Mouse (Mus musculus) limb, embryonic 11.5 days (tissue): ENCODE results near the gene Gda. TPM values are rescaled to one million over a fixed set of nuclear protein-coding genes. Genes with fewer than 3 reads are reported as not detected.

Experiments
- ATAC-seq: fragments of 200-750 bp; cut with Nextera tagmentation; 2 replicates; pipeline ENCODE4 v1.8.0; 2017; ENCODE audit warnings: low read depth; ENCODE audit not compliant: insufficient number of reproducible peaks, low FRiP score, low TSS enrichment
- DNase-seq: peaks from one replicate; pipeline ENCODE4 v3.0.0-alpha.2; 2015; ENCODE audit warnings: low spot score
- H3K27ac ChIP-seq: fragments of 300-500 bp; sonication (generic); replicated peaks from 2 replicates; pipeline ENCODE4 v1.5.1; 2014; ENCODE audit warnings: low read depth, mild to moderate bottlenecking, low read length
- H3K27me3 ChIP-seq: fragments of 300-500 bp; sonication (generic); 2 replicates; pipeline ENCODE4 v1.6.1; 2014; ENCODE audit warnings: mild to moderate bottlenecking, low read length, mixed read lengths; ENCODE audit not compliant: control insufficient read depth, insufficient read depth
- H3K36me3 ChIP-seq: fragments of 300-500 bp; sonication (generic); 2 replicates; pipeline ENCODE4 v1.6.1; 2014; ENCODE audit warnings: mild to moderate bottlenecking, low read length, moderate library complexity, mixed read lengths; ENCODE audit not compliant: control insufficient read depth, insufficient read depth
- H3K4me1 ChIP-seq: fragments of 300-500 bp; sonication (generic); 2 replicates; pipeline ENCODE4 v1.6.1; 2014; ENCODE audit warnings: low read length, mixed read lengths; ENCODE audit not compliant: control insufficient read depth, insufficient read depth
- H3K4me2 ChIP-seq: fragments of 300-500 bp; sonication (generic); 2 replicates; pipeline ENCODE4 v1.6.1; 2014; ENCODE audit warnings: low read depth, mild to moderate bottlenecking, moderate library complexity; ENCODE audit not compliant: severe bottlenecking
- H3K4me3 ChIP-seq: fragments of 300-500 bp; sonication (generic); 2 replicates; pipeline ENCODE4 v1.5.1; 2014; ENCODE audit warnings: low read depth, low read length
- H3K9ac ChIP-seq: fragments of 300-500 bp; sonication (generic); 2 replicates; pipeline ENCODE4 v1.6.1; 2014; ENCODE audit warnings: mild to moderate bottlenecking, low read length
- H3K9me3 ChIP-seq: fragments of 300-500 bp; sonication (generic); 2 replicates; pipeline ENCODE4 v1.6.1; 2016; ENCODE audit warnings: low read length; ENCODE audit not compliant: control insufficient read depth
- WGBS: fragments of 180-500 bp; shearing (Covaris S2); extraction: QIAGEN DNeasy Blood & Tissue Kit; methylation state at CpG from one replicate; pipeline ENCODE4 v1.1.7; 2014; 5-methylcytosine and 5-hydroxymethylcytosine counted together
- polyA plus RNA-seq: library from polyadenylated mRNA; unstranded; fragments of >200 nt; fragmentation: Nextera tagmentation; extraction: Ambion mirVana; gene quantifications from 2 replicates; pipeline ENCODE4 v1.2.1, GENCODE M21; 2014

The Gda gene
- polyA plus RNA-seq, 1 experiment from 2014 or later: not detected

DNA sequence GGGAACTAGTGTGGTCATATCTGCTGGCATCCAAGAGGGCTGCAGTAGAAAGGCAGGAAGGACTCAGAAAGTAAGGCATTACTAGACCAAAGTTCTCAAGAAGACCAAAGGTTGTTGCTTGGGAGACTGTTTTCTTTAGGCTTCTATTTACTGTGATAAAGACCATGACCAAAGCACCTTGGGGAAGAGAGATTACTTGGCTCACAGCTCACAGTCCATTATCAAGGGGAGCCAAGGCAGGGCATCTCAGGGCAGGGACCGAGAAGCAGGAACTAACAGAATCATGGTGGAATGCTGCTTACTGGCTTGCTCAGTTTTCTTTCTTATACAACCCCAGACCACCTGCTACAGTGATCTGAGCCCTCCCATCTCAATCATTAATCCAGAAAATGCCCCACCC lies 65.9 kb downstream of the Gda start:
- H3K27me3 ChIP-seq: no peaks in the 10 kb centered on the region
- H3K4me1 ChIP-seq: no peaks in the 10 kb centered on the region
- H3K36me3 ChIP-seq: no peaks in the 10 kb centered on the region
- H3K4me3 ChIP-seq: no peak overlapping the region
- no peak overlapping the region for H3K27ac ChIP-seq
- ATAC-seq (no peak), DNase-seq (no peak)
- H3K4me2 ChIP-seq: no peak overlapping the region
- H3K9ac ChIP-seq: no peak overlapping the region
- no peaks in the 10 kb centered on the region for H3K9me3 ChIP-seq
- 88% methylated on average over 1 of the region's 1 CpGs for WGBS

DNA sequence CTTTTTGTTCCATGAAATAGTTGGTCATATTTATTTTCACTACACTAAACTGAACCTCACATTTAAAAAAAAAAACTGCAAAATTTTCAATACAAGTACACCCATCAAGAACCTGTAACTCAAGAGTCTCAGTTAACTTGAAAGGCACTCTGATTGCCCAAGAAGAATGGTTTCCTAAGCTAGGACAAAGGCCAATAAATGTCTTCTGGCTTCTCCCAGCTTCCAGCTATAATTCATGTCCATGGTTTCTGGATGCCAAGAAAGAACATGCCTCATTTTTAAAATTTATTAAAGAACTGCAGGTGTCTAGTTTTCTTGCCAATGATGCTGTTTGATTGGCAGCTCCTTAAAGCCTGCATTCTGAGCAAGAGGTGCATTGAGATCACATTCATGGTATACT lies 75.3 kb downstream of the Gda start:
- DNase-seq (no peak), ATAC-seq (no peak)
- Histone ChIP-seq H3K27ac (no peak overlapping the region), H3K4me3 (no peak overlapping the region), H3K27me3 (no peaks in the 10 kb centered on the region), H3K36me3 (no peaks in the 10 kb centered on the region), H3K9ac (no peak overlapping the region), H3K4me1 (no peaks in the 10 kb centered on the region), H3K9me3 (no peaks in the 10 kb centered on the region), H3K4me2 (no peak overlapping the region)

DNA sequence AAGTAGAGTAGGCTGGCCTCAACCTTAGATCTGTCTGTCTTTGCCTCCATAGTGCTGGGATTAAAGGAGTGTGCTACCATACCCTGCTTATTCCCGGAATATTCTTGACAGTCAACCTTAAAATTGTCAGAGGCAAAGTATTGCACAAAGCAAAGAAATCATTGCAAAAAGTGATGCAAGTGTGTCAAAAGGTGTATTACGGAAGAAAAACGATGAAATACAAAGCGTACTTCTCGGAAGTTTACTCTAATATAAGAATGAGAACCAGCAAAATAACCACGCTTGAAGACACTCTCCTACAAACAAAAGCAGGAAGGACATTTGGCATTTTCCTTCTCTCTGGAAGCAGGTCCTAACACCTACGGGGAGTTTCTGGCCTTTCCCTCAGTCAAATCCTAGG lies 76.9 kb downstream of the Gda start:
- DNase-seq (no peak), ATAC-seq (no peak)
- no peak overlapping the region for H3K9ac ChIP-seq
- H3K27me3 ChIP-seq: no peaks in the 10 kb centered on the region
- no peaks in the 10 kb centered on the region for H3K9me3 ChIP-seq
- no peak overlapping the region for H3K27ac ChIP-seq
- H3K4me3 ChIP-seq: no peak overlapping the region
- 95% methylated on average over 7 of the region's 7 CpGs for WGBS
- H3K4me2 ChIP-seq: no peak overlapping the region
- no peaks in the 10 kb centered on the region for H3K36me3 ChIP-seq
- no peaks in the 10 kb centered on the region for H3K4me1 ChIP-seq

DNA sequence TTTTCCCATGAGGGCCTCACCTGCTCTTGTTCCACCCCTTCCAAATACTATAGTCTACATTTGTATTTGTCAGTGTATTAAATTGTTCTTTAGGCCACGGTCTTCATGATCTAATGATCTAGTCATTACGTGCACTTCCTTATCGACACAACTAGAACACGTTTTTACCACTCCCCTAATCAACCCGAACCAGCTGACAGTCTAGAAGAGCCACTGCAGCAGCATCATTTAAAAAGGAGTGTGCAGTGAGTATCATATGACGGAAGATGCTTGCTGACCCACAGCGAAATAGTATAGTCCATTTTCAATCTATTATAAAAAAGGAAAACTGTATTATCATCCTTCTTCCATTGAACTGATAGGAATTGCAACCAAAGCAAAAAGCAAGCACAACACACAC lies 82.3 kb downstream of the Gda start:
- no peak overlapping the region for H3K4me3 ChIP-seq
- no peaks in the 10 kb centered on the region for H3K27me3 ChIP-seq
- H3K9me3 ChIP-seq: no peaks in the 10 kb centered on the region
- H3K27ac ChIP-seq: no peak overlapping the region
- DNase-seq (no peak), ATAC-seq (no peak)
- H3K9ac ChIP-seq: no peak overlapping the region
- 89% methylated on average over 7 of the region's 7 CpGs for WGBS
- no peaks in the 10 kb centered on the region for H3K36me3 ChIP-seq
- no peaks in the 10 kb centered on the region for H3K4me1 ChIP-seq
- no peak overlapping the region for H3K4me2 ChIP-seq

DNA sequence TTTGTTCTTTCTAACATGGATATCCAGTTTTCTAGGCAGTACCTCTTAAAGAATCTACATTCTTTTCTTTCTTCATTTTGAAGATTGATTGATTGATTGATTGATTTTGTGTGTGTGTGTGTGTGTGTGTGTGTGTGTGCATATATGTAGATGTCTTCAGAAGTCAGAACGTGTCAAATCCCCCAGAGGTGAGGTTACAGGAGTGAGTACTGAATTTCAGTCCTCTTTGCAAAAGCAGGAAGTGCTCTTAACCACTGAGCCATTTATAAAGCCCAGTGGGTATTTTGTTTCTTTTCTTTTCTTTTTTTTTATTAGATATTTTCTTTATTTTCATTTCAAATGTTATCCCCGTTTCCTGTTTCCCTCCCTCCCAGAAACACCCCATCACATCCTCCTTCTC lies 86.4 kb downstream of the Gda start:
- DNase-seq (no peak), ATAC-seq (no peak)
- no peak overlapping the region for H3K9ac ChIP-seq
- no peak overlapping the region for H3K27ac ChIP-seq
- H3K36me3 ChIP-seq: no peaks in the 10 kb centered on the region
- H3K27me3 ChIP-seq: no peaks in the 10 kb centered on the region
- H3K4me2 ChIP-seq: no peak overlapping the region
- 81% methylated on average over 2 of the region's 2 CpGs for WGBS
- H3K9me3 ChIP-seq: no peaks in the 10 kb centered on the region
- H3K4me1 ChIP-seq: no peaks in the 10 kb centered on the region
- H3K4me3 ChIP-seq: no peak overlapping the region

DNA sequence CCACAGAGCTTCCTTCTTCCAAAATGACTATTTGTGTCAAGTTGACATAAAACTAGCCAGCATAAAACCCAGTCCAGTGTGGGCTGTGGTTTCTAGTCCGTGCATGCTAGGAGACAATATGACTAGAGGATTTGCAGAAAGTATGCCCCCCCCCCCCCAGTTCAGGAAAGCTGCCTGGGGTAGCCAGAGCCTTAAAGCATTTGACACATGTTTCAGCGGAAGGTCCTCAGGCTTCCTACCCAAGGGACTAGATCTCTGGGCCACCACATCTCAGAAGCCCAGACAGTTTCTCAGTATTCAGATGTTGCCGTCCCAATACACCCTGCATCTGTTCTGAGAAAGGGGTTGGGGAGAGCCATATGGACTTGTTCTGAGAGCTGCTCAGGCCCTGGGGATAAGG lies 89.0 kb downstream of the Gda start:
- ATAC-seq: no peak
- Histone ChIP-seq H3K4me3 (no peak overlapping the region), H3K4me2 (no peak overlapping the region), H3K4me1 (no peaks in the 10 kb centered on the region), H3K27me3 (no peaks in the 10 kb centered on the region), H3K36me3 (no peaks in the 10 kb centered on the region), H3K27ac (no peak overlapping the region), H3K9ac (no peak overlapping the region), H3K9me3 (no peaks in the 10 kb centered on the region)
- WGBS: 80% methylated on average over 3 of the region's 3 CpGs
- DNase-seq: no peak

DNA sequence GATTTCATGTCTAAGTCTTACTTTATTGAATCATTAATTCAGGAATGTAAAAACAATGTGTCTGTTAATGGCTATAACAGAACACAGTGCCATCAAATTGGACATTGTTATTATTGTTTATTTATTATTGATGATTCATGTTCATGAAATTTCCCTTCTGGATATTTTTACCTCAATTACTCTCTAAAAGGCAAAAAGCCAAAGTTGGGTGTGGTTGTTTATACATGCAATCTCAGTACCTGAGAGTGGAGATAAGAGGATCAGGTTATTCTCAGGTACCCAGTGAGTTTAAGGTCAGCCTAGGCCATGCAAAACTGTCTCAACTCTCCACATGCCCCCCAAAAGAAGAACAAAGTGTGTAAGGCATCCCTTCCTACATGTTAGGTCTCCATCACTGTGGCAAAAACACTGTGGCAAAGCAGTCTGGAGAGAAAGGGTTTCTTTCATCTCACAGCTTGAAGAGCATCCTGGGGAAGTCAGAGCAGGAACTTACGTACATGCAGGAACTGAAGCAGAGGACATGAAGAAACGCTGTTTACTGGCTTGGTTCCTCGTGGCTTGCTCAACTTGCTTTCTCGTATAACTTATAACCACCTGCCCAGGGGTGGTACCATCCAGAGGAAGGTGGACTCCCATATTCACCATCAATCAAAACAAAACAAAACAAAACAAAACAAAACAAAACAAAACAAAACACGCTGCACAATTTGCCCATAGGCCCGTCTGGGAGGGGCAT lies 89.6 kb downstream of the Gda start:
- H3K4me1 ChIP-seq: no peaks in the 10 kb centered on the region
- no peak for DNase-seq
- no peaks in the 10 kb centered on the region for H3K36me3 ChIP-seq
- no peak overlapping the region for H3K4me2 ChIP-seq
- no peaks in the 10 kb centered on the region for H3K9me3 ChIP-seq
- H3K4me3 ChIP-seq: no peak overlapping the region
- WGBS: 91% methylated on average over 6 of the region's 6 CpGs
- no peaks in the 10 kb centered on the region for H3K27me3 ChIP-seq
- no peak overlapping the region for H3K9ac ChIP-seq
- no peak overlapping the region for H3K27ac ChIP-seq
- no peak for ATAC-seq

DNA sequence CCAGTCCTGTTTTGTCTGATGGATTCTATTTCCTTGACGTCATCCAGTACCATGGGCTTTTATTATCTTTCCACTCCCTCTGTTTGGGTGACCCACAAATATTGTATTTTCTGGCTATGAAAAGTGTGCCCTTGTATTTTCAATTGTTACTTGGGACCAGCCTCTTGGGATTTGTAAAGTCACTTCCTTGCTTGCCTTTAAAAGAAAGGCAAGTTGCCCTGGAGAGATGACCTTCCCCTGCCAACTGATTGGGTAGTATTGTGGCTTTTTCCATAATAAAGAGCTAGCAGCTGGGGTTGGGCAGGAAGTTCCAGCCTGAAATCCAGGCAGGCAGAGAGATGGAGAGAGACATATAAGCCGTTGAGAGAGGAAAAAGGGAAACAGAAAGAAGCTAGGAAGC lies 91.5 kb downstream of the Gda start:
- Histone ChIP-seq H3K9ac (no peak overlapping the region), H3K4me3 (no peak overlapping the region), H3K9me3 (no peaks in the 10 kb centered on the region), H3K4me1 (no peaks in the 10 kb centered on the region), H3K36me3 (no peaks in the 10 kb centered on the region), H3K27ac (no peak overlapping the region), H3K4me2 (no peak overlapping the region), H3K27me3 (no peaks in the 10 kb centered on the region)
- ATAC-seq (no peak), DNase-seq (no peak)
- 80% methylated on average over 2 of the region's 2 CpGs for WGBS

- Histone ChIP-seq H3K4me2 (no peak overlapping the region), H3K27ac (no peak overlapping the region), H3K4me1 (no peaks in the 10 kb centered on the region), H3K9me3 (no peaks in the 10 kb centered on the region), H3K9ac (no peak overlapping the region), H3K27me3 (no peaks in the 10 kb centered on the region), H3K36me3 (no peaks in the 10 kb centered on the region), H3K4me3 (no peak overlapping the region)
- WGBS: 83% methylated on average over 5 of the region's 5 CpGs
- ATAC-seq (no peak), DNase-seq (no peak)
Observed at GRCm38 (mm10) chr19:21379195-21379594, 94.0 kb downstream of the Gda start.
